Mouse (Mus musculus): ENCODE data around the gene Abcc5. TPM values are rescaled to one million over a fixed set of nuclear protein-coding genes. Genes with fewer than 3 reads are reported as not detected.

Abcc5 gene
- polyA plus RNA-seq, 1 experiment from 2014 or later, result 82.9 TPM

- no peak for DNase-seq (ENCODE audit: low spot score)
Measured at GRCm38 (mm10) chr16:20424226-20424663, 1.9 kb downstream of the Abcc5 start.

DNA sequence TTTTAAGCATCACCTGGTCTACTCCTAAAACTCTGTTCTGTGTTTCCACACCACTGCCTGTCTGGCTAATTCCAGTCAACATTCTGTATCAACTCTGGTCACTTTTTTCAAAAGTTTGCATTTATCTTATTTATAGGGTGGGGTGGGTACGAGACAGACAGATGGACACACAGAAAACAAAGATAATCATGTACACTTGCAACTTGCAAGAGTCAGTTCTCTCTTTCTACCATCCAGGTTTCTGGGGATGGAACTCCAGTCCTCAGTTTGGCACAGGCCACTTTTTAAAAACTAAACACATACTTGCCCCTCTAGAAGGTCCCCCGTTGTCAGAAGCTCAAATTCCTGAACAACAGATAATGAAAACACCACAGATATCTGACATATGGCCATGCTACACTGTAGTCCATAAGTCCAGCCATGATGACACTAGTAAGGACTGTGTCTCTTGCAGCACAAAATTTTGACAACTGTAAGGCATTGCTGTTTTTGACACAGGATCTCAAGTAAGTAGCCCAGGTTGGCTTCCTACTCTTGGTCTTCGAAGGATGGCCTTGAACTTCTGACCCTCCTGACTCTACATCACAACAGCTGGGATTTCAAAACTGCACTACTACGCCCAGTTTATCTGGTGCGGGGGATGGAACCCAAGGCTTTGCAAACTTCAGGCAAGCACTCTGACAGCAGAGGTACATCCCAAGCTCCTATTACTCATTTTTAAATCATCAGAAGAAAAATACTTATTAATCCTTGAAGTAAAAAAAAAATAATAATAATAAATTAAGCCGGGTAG is 3.1 kb downstream of the Abcc5 start:
- DNase-seq (ENCODE audit: low spot score), result no peak

DNA sequence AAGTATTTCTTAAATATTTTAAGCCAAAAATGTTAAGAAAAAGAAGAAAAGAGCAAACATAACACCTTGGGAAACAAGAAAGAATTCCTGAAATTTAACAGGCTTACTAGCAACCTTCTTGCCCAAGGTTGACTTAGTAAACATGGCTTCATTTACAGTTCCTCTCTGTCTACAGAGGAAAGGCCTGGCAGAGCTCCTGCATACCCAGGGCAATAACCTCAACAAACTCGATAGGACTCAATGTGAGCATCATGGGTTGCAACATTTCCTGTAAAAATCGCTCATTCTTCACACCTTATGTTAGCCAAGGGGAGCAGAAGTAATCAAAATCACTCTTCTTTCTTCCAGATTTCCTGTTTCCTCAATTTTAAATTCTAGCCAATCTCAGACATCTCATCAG is 8.1 kb downstream of the Abcc5 start:
- DNase-seq (ENCODE audit: low spot score), result no peak

DNA sequence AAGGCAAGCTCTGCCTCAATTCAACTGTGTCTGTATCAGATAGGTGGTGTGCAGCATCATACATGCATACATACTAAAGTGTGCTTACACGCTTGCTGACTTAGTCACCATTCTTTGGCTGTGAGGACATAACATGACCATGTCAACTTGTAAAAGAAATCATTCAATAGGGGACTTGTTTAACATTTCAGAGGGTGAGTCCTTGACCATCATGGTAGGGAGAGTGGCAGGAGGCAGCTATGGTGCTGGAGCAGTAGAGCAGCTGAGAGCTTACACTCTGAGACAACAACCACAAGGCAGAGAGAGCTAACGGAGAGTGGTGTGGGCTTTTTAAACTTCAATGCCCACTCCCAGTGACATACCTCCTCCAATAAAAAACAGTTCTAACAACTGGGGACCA is 9.9 kb downstream of the Abcc5 start:
- DNase-seq (ENCODE audit: low spot score), result no peak

DNA sequence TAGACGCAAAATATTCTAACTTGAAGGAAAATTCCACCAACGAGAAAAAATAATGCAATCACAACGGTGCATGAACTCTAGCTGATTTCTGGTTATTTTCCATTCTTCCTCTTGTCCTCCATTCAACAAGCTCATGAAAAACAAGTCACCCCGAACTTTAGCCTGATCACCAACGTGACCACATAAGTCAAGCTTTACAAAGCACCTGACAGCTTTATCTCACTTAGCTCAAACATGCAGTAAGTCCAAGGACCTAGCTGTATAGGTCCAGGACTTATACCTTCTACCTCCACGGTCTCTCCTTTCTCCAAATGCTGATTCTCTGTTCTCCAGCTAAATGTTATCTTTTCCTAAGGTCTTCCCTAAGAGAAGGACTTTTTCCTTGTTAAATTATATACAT is 10.4 kb downstream of the Abcc5 start:
- DNase-seq (ENCODE audit: low spot score), result no peak

GRCm38 (mm10) chr16:20415211-20415610 is 11.0 kb downstream of the Abcc5 start:
- DNase-seq (ENCODE audit: low spot score), result no peak

DNA sequence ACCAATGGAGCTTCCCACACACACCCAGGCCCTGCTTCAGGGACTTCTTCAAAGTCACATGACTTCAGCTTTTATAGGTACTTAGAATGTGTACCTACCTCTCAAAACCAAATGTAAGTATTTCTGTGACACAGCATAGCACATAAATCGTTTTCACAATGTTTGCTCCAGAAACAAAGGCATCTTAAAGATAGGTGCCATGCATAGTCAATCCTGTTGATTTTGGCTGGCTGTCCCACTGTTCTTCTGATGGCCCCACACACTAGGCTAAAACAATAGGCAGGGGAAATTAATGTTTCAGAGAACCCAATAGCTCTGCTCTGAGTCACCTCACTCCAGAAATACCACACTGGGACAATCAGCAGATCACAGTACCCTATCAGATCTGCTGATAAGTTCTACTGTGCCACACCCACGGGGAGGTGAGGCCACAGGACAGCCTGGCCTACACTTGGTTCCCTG is 12.3 kb downstream of the Abcc5 start:
- DNase-seq (ENCODE audit: low spot score), result no peak

- no peak for DNase-seq (ENCODE audit: low spot score)
Measured at GRCm38 (mm10) chr16:20411958-20412570, 14.1 kb downstream of the Abcc5 start.

GRCm38 (mm10) chr16:20405335-20405734 is 20.9 kb downstream of the Abcc5 start:
- DNase-seq (ENCODE audit: low spot score), result no peak

GRCm38 (mm10) chr16:20403327-20403726 is 22.9 kb downstream of the Abcc5 start:
- DNase-seq (ENCODE audit: low spot score), result no peak

DNA sequence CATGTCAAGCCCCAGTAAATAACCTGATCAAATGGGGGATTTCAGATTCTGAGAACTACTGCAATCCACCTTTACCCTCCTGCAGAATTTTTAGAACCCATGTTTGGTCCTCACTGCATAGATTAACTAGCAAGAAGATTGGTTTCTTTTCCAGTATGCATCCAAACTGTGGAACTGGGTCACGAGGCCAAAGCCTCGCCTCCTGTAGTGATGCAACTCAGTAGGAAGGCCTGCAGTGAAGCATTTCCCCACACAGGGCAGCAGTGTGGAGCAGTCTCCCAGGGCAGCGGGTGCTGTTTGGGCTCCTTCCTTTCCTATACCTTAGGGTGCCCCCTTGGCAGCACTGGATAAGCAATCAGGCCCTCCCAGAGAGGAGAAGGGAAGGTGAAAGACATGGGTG is 24.6 kb downstream of the Abcc5 start:
- DNase-seq (ENCODE audit: low spot score), result no peak

DNA sequence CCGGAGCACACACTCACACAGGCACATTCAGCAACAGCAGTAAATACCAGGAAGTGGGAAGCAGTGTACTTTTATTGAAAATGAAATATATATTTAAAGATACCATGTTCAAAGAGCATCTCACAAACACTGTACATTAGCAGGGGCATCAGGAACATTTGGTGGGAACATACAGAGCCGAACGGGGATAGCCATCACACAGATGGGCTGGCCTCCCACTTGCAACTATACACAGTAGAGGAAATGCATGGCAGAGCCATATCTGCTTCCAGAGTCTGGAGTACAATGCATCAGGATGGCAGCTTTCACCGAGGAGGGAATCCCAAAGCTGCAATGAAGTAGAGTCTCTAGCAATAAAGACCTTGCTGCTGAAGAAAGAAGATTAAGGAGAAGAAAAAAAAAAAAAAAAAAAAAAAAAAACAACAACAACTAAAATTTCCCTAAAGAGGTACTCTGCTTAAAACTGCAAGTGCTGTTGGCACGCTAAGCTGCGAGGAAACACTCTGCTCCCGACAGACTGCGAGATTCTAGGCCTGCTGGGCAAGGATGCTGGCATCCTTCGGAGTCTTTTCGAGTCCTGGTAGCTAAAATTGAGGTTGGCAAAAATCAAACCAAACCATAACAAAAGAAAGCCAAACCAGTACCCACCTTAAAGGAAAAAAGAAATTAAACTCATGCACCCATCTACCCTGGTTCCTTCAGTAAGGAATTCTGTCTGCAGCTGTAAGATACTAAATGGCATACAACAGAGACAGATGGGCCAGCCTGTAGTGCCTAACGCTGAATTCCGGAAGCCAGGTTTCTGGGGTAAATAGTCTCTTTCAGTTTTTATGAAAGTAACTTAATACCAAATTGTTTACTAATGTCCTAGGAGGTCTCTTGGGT is 25.2 kb downstream of the Abcc5 start:
- no peak for DNase-seq (ENCODE audit: low spot score)

DNA sequence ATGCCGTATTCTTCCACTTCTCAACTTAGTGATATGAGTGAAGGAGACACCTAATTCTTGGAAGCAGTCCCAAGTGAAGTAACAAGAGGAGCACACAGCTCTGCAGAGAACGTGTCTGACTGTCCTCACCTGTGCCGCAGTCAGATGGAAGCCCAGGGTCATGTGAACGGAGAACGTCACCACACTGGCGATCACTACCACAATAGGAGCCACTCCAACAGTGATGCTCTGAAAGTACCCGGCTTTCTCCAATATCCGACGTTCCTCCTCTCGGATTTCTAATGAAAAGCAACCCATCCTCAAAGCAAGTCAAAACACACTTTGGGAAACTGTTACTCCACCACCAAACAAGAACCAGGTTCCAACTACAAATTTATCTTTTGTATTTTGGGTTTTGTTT is 29.3 kb downstream of the Abcc5 start:
- DNase-seq (ENCODE audit: low spot score), result no peak

DNA sequence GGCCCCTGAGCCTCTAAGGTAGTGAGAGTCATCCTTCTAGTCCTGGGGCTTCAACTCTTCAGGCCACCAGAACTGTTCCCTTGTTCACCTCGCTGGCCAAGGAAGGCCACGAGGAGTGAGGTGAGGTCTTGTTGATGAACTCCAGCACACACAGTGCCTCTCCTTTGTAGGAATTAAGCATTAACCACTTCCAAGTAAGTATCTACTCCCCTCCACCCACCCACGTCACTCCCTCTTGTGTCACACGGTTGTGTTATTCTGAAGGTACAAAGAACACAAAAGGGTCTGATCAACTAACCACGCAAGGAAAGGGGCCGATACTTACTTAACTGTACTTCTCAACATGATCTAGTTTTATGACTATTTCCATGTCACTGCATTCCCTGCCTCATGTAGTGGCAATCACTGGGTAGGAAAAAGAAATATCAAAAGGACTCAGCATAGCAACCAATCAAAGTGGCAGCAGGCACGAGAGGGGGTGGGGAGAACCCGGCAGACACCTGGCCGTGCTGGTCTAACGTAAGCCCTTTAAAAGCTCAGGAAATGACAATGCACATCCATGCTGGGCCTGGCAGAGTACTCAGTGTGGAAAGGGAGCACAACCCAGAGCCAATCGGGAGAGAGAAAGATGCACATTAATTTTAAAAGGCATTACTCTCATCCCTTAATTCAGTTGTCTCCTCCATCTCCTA is 30.8 kb downstream of the Abcc5 start:
- DNase-seq (ENCODE audit: low spot score), result peak; percentile 66

DNA sequence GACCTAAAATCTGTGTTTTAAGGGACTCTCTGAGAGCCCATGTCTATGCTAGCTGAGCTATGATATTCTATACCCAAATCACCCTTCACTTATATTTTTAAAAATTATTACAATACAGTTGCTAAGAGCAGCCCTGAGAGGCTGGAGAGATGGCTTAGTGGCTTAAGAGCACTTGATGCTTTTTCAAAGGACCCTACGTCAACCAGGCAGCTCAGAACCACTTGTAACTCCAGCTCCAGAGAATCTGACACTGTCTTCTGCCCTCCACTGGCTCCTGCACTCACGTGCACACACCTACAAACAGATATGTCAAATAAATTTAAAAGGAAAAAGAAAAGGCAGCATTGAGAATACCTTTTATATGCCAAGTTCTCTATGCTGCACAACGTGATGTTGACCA is 34.4 kb downstream of the Abcc5 start:
- DNase-seq (ENCODE audit: low spot score), result no peak

DNA sequence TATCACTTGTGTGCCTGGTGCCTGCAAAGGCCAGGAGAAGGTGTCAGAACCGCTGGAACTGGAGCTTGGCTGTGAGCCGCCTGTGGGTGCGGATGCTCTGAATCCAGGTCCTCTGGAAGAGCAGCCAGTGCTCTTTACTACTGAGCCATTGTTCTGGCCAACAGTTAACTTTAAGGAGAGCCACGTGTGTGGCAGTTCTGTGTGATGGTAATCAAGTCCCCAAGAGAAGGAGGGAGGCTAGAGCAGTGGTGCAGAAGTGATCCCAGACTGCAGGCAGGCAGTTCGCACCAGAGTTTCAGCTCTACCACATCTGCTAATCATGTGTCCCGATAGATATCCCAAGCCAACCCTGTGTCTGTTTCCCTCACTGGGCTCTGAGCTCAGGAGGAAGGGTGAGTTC is 36.0 kb downstream of the Abcc5 start:
- no peak for DNase-seq (ENCODE audit: low spot score)

DNA sequence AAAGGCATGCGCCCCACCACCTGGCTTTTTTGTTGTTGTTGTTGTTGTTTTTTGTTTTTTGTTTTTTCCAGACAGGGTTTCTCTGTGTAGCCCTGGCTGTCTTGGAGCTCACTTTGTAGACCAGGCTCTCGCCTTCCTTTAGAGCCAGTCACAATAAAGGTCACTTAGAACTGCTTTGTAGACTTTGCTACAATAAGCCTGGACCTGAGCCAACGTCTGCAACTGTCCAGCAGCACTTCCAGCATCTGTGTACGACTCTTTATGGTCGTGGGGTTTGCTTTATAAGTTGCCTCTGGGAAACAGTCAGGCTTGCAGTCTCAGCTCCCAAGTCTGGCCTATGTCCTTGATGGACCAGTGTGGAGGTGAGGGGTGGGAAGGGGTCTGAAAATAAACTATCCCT is 45.2 kb downstream of the Abcc5 start:
- DNase-seq (ENCODE audit: low spot score), result no peak

DNA sequence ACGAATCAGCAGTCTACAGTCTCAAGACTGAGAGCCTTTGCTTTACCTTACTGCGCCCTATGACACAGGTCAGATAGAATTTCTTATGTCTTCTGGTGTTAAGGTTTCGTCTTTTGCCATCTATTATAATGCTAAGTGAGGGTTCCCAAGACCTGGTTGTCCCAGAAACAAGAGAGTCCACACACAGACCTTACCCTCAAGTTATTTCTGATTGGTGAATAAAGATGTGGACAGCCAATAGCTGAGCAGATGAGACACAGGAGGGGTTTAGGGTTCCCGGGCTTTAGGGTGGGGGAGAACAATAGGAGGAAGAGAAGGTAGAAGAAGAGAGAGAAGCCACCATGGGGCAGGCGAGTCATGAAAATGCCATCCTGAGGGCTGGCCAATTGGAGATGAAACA is 50.9 kb downstream of the Abcc5 start:
- DNase-seq (ENCODE audit: low spot score), result no peak

GRCm38 (mm10) chr16:20371731-20372130 is 54.5 kb downstream of the Abcc5 start:
- no peak for DNase-seq (ENCODE audit: low spot score)

DNA sequence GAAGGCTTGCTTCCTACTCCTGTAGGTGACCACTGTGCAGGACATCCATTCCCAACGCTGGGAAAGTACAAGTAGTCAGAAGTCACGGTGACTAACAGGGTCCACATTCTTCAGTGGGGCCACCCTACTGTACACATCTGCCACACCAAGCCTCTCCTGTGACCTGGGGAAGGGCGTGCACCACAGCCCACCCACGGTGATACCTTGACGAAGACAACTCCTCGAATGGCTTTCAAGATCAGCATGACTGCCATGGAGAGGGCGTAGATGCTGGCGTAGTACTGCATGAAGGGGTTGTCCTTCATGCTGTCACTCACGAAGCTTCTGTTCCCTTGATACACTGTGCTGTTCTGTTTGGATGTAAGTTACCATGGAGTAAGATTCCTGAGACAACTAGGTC is 58.0 kb downstream of the Abcc5 start:
- no peak for DNase-seq (ENCODE audit: low spot score)

DNA sequence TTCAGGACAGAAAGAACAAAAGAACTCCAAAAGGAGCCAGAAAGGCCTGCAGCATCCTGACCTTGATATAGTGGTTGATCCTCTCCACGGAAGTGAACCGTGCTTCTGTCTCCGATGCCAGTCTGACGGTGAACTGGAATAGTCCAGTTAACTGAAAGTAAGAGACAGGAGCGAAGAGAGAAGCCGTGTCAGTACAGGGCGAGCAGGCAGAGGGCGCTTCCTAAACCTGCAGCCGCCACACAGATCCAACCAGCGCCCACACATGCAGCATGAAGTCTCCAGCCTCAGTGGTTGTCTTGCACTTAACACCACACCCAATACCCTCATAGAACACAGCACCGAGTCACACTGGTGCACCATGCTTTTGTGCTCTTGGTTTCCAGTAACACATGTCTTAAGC is 64.1 kb downstream of the Abcc5 start:
- no peak for DNase-seq (ENCODE audit: low spot score)
